Mouse (Mus musculus) lung, postnatal 0 days (tissue): Measurements from ENCODE around the gene H2-M10.3.

Experiments used
- CTCF ChIP-seq: IDR thresholded peaks from 2 replicates; pipeline ENCODE4 v1.5.1; 2016; ENCODE audit warnings: antibody characterized with exemption, mild to moderate bottlenecking
- EP300 ChIP-seq: IDR thresholded peaks from 2 replicates; pipeline ENCODE4 v1.6.1; 2016; ENCODE audit warnings: antibody characterized with exemption, mild to moderate bottlenecking, control low read depth

- no peak for TF ChIP-seq CTCF
- TF ChIP-seq EP300, result no peak
Observed at GRCm38 (mm10) chr17:36355763-36356162, 12.5 kb downstream of the H2-M10.3 start.
